Mouse (Mus musculus): Measurements from ENCODE around the gene Gdpd1.
"Not testable (repeated sequence)": the region's sequence is repeated elsewhere in the genome, so short reads cannot be mapped to it uniquely, and the experiment has no call there.

Gdpd1 gene

DNA sequence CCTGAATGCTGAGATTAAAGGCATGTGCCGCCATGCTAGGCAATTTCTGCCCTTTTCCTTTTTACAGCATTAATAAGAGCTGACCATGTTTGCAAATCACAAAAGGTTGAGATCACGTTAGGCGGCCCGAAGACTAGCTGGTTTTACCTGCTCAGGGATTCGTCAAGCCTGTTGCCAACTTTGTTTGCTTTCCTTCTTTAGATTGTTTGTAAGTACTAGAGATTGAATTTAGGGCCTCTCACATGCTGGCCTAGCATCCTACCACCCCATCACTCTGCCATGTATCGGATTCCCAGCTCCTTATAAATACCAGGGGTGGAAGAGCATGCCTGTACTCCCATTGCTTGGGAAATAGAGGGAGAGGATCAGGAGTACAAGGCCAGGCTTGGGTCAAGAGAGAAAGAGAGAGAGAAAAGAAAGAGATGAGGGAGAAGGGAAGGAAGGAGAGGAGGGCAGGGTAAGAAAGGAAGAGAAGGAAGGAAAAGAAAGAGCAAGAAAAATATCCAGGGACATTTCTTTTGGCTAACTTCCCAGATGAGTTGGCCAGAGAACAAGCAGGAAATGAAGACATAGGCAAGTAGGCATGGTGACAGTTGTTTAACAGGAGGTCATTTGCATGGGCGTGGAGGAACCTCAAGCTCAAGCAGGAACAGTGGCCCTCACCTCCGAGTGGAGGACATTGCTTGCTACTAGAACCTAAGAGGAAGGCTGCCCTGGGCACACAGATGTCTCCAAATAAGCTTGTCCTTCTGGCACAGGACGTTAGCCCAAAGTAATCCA, 47.6 kb downstream of the Gdpd1 start:
- no peak for DNase-seq (ENCODE audit: low spot score)

- DNase-seq (ENCODE audit: low spot score) = no peak
Measured at GRCm38 (mm10) chr11:87025351-87025750, 48.5 kb downstream of the Gdpd1 start.

- DNase-seq (ENCODE audit: low spot score) = not testable (repeated sequence)
Measured at GRCm38 (mm10) chr11:87023240-87023639, 50.6 kb downstream of the Gdpd1 start.

- no peak for DNase-seq (ENCODE audit: low spot score)
Measured at GRCm38 (mm10) chr11:87022765-87023164, 51.1 kb downstream of the Gdpd1 start.

GRCm38 (mm10) chr11:87021551-87021950, 52.3 kb downstream of the Gdpd1 start:
- no peak for DNase-seq (ENCODE audit: low spot score)

DNA sequence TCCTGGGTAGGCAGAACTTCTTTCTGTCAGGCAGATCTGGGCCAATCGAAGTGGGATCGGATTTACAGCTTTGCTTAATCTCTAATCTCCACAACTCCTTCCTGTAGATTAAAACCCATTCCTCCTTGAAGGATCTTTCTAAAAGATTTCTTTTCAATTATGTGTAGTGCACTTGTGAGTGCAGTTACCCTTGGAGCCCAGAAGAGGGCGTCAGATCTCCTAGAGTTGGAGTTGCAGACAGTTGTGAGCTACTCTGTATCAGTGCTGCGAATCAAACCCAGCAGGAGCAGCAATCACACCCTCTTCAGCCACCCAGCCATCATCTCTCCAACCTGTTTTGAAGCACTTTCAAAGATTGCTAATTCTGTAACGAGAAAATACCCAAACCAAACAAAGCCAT, 53.4 kb downstream of the Gdpd1 start:
- no peak for DNase-seq (ENCODE audit: low spot score)

- no peak for DNase-seq (ENCODE audit: low spot score)
Measured at GRCm38 (mm10) chr11:87019431-87019830, 54.4 kb downstream of the Gdpd1 start.

DNA sequence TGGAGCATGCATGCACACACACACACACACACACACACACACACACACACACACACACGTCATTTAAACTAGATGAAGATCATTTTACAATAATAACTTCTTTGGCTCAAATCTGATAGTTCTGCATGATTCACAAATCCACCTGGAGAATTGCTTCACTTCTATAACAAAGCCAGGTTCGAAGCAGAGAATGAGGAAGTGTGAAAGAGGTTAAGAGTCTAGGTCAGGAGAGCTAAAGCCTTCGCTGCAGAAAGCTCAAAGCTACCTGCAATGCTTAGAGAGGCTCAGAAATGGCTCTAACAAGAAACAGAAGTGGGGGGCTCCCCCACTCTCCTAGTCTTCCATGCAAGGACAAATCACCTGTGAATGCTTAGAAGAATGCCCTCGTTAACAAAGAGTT, 55.8 kb downstream of the Gdpd1 start:
- no peak for DNase-seq (ENCODE audit: low spot score)

DNA sequence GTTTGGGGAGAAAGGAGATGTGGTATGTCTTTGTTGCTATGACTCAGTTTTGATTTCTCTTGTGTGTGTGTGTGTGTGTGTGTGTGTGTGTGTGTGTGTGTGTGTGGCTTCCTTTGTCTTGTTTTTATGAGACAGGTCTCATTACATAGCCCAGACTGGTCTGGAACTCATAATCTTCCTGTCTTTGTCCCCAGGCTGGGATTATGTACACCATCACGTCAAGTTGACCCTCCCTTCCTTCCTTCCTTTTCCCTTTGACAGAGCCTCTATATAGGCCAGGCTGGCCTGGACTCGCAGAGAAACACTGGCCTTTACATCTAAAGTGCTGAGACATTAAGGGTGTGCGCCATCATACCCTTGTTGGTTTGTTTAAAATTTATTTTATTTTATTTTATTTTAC, 58.2 kb downstream of the Gdpd1 start:
- no peak for DNase-seq (ENCODE audit: low spot score)

DNA sequence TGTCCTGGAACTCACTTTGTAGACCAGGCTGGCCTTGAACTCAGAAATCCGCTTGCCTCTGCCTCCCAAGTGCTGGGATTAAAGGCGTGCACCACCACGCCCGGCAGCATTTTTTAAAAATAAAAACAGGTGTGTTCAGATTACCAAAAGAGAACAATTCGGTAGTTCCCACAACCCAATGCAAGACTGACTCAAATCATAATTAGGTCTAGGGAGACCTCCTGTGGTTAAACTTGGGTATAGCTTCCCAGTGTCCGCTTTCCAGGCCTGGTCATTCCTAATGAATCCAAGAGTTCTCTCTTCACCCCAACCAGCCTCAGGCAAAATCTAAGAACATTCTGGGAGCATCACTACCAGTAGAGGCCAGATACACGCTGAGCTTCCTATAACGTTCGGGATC, 63.4 kb downstream of the Gdpd1 start:
- DNase-seq (ENCODE audit: low spot score) = no peak

DNA sequence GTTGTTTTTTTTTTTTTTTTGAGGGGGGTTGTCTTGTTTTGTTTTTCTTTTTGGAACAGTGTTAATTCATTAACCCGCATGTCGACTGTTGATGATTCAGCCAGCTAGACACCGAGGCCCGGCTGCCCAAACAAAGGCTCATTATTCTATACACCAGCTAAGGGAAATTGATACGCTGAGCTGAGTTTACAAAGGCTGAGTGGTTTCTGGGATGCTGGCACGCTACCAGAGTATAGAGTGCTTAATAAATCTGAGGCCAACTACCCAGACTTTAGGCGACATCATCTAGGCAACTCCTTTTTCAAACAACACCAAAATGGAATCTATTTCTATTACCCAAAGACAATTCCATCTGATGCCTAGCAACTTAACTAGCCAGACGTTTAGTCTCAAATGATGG, 66.5 kb downstream of the Gdpd1 start:
- no peak for DNase-seq (ENCODE audit: low spot score)

- no peak for DNase-seq (ENCODE audit: low spot score)
Measured at GRCm38 (mm10) chr11:87004960-87005755, 68.7 kb downstream of the Gdpd1 start.

DNA sequence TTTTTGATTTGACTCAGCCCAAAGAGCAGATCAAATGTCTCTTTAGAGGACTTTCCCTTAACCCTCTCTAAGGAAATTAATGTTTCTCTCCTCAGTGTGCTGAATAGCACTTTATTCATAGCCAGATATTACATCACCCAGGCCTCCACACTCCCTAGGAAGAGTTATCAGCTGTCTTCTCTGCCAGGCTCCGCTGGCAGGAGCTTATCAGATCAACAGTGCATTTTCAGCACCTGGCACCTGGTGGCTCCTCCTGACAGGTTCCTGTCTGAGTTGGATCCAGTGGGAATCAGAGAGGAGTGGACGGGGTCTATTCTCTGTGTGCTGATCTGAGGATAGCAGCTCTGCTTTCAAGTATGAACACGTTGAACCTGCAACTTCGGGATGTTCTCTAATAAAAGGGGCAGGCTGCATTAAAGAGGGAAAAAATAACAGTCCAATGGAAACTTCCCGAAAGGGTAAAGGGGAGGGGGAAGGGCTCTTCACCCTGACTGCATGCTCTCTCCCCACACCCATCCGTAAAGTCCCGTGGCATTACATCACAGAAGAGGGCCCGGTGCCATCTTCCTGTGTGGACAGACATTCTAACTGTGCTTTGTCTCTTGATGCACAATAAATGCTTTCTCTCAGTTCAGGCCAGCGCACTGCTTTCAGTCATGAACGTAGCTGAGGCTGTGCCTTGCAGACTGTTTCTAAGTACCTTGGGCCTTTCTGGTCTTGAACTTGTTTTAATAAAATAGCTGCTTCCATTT, 71.6 kb downstream of the Gdpd1 start:
- DNase-seq (ENCODE audit: low spot score) = no peak

DNA sequence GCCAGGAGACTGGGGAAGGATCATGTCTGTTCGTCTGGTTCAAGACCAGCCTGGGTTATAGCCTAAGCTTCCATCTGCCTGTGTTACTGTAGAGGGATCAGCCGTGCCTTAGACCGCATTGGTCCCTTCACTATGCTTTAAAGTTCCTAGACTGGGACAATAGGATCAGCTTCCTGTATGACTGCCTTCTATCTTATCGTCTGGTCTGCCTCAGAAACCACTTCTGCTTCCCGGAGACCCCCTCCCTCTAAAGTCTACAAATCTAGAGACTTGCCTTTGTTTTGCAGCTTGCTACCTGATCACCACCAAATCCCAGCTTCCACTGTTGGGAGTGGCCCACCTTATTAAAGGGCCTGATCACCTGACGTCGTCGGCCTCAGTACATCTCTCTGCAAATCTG, 72.6 kb downstream of the Gdpd1 start:
- DNase-seq (ENCODE audit: low spot score) = no peak

DNA sequence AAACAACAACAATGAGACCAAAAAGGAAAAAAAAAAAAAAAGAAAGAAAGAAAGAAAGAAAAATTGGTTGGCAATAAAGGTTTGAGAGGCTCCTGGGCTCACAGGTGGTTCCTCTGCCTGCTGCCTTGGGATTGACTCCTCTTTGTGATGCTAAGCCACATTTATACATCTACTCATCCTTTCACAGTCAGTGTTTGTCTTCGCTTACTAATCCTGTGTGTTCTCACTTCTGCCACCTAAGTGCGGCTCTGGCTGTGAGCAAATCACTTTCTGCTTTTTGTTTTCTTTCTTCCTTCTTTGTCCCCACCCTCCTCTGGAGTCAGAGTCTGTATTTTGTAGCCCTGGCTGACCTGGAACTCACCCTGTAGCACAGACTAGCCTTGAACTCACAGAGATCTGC, 77.6 kb downstream of the Gdpd1 start:
- no peak for DNase-seq (ENCODE audit: low spot score)

DNA sequence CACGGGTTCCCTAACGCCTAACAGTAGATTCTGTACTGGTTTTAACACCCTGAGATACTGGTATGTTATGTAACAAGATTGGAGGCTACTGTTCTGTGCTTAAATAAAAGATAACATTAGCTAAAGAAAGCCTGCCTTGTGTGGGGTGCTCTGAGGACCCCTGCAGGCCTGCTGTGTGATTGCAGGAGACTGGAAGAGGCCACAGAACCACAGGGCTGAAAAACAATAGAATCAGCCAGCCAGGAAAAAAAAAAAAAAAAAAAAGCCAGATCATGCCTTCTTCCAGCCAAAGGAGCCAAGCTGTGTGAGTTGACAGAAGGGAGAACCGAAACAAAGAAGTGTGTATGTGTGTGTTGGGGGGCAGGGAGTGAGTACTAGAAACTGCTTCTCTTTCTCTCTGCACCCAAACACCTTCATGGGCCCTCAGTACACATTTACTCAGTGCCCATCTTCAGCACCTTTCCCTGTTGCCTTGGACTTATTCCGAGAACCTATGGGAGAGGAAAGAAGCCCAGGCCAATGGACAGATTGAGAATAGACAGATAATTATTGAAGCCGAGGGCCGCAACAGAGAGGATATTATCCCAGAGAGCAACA, 78.1 kb downstream of the Gdpd1 start:
- DNase-seq (ENCODE audit: low spot score) = peak; percentile 45

GRCm38 (mm10) chr11:86994791-86995624, 78.9 kb downstream of the Gdpd1 start:
- DNase-seq (ENCODE audit: low spot score) = no peak

- no peak for DNase-seq (ENCODE audit: low spot score)
Measured at GRCm38 (mm10) chr11:86994330-86994729, 79.5 kb downstream of the Gdpd1 start.

GRCm38 (mm10) chr11:86993041-86994037, 80.5 kb downstream of the Gdpd1 start, which contains the start of gene Ypel2:
TSS of gene Ypel2 (minus strand) at chr11:86993707.
- DNase-seq (ENCODE audit: low spot score) = peak; percentile 50

- DNase-seq (ENCODE audit: low spot score) = no peak
Measured at GRCm38 (mm10) chr11:86992461-86992988, 81.3 kb downstream of the Gdpd1 start.
